ENCODE assay signal across 9 mouse cellular contexts in the genomic region with DNA sequence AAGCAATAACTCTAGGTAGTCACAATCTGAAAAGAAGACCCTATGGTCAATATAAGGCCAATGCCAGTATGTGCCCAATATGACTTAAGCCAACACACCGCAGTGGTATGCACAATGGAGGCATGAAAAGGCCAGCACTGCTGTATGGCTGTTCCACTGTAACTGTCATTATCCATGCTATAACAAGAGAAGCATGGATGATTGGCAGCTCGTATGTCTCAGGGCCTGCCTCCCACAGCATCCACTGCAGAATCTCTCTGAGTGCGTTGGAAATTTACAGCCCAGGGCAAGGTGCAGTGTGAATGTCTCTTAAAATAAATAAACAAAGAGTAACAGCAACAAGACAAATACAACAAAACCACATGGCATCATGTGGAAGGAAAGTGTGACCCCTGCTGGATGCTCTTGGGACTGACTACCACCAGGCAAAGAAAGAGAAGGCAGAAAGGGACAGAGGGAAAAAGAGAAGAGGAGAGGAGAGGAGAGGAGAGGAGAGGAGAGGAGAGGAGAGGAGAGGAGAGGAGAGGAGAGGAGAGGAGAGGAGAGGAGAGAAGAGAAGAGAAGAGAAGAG. TPM values are rescaled to one million over a fixed set of nuclear protein-coding genes. Genes with fewer than 3 reads are reported as not detected.
DNase-seq lines count a peak whose midpoint lies in the region; ATAC-seq and TF ChIP-seq lines count a peak whose summit lies in the region.
"Had no signal": no experiment of that assay in that cellular context is flagged by ENCODE, and none has a peak within 500 bp of the region (broad histone marks: within the 10 kb centered on the region; RNA-seq: fewer than 3 reads in every experiment).

No protein-coding gene starts in this region.

- no peak overlapping the region for H3K9ac ChIP-seq in liver, adult 2 months (ENCODE audit: low read depth, low read length)
- H3K9ac ChIP-seq in liver, embryonic 12.5 days: no peak overlapping the region
- H3K9ac ChIP-seq in hindbrain, embryonic 16.5 days (ENCODE audit: low read depth, low read length): no peak overlapping the region
- no peak overlapping the region for H3K9ac ChIP-seq in liver, embryonic 14.5 days (replicated peaks)

- WGBS in liver, adult 2 months: 42% methylated on average over 3 of the region's 3 CpGs
- whole genome bisulfite sequencing in liver, embryonic 12.5 days (ENCODE audit: insufficient replicate concordance): 38% methylated on average over 3 of the region's 3 CpGs
- WGBS in hindbrain, embryonic 16.5 days: 35% methylated on average over 3 of the region's 3 CpGs
- 22% methylated on average over 3 of the region's 3 CpGs for WGBS in liver, embryonic 14.5 days (ENCODE audit: insufficient replicate concordance)

- ATAC-seq in liver, embryonic 12.5 days: no peak
- ATAC-seq in hindbrain, embryonic 16.5 days: peak; percentile 63; the same call in 1 of the 2 replicates
- ATAC-seq in liver, embryonic 14.5 days (ENCODE audit: insufficient read depth): no peak

- no peak overlapping the region for H3K4me2 ChIP-seq in liver, embryonic 12.5 days
- H3K4me2 ChIP-seq in hindbrain, embryonic 16.5 days (ENCODE audit: low read length): no peak overlapping the region; the same call in 1 of the 2 replicates
- H3K4me2 ChIP-seq in liver, embryonic 14.5 days (ENCODE audit: low read depth): no peak overlapping the region

- H3K27ac ChIP-seq in liver, adult 2 months (replicated peaks; ENCODE audit: insufficient read depth, low read depth, low read length): no peak overlapping the region
- H3K27ac ChIP-seq in liver, embryonic 12.5 days: no peak overlapping the region
- peak overlapping the region; percentile 45; the same call in 1 of the 2 replicates for H3K27ac ChIP-seq in hindbrain, embryonic 16.5 days (ENCODE audit: low read depth, low read length)
- no peak overlapping the region for H3K27ac ChIP-seq in liver, embryonic 14.5 days

- H3K4me3 ChIP-seq in liver, adult 2 months (ENCODE audit: insufficient read depth, low read depth, low read length): no peak overlapping the region
- no peak overlapping the region for H3K4me3 ChIP-seq in liver, embryonic 12.5 days
- no peak overlapping the region for H3K4me3 ChIP-seq in hindbrain, embryonic 16.5 days (ENCODE audit: low read length)
- H3K4me3 ChIP-seq in liver, embryonic 14.5 days (ENCODE audit: insufficient read depth in 1 of 2, low read depth in 2 of 2, low read length in 2 of 2): no peak overlapping the region
- H3K4me3 ChIP-seq: erythroblast, embryonic 14.5 days had no signal

- no peaks in the 10 kb centered on the region for H3K9me3 ChIP-seq in liver, embryonic 12.5 days (replicated peaks)
- H3K9me3 ChIP-seq in hindbrain, embryonic 16.5 days (ENCODE audit: control insufficient read depth, low read length): no peaks in the 10 kb centered on the region
- H3K9me3 ChIP-seq in liver, embryonic 14.5 days (ENCODE audit: control insufficient read depth, low read length): no peaks in the 10 kb centered on the region

- no peaks in the 10 kb centered on the region for H3K79me2 ChIP-seq in liver, adult 2 months (ENCODE audit: control insufficient read depth, insufficient read depth, low read length)

- H3K4me1 ChIP-seq in liver, adult 2 months (ENCODE audit: control insufficient read depth, insufficient read depth, low read length): no peaks in the 10 kb centered on the region
- H3K4me1 ChIP-seq in liver, embryonic 12.5 days: no peaks in the 10 kb centered on the region
- peaks cover 4% of the 10 kb centered on the region; the same call in 1 of the 2 replicates for H3K4me1 ChIP-seq in hindbrain, embryonic 16.5 days (ENCODE audit: control insufficient read depth, insufficient read depth, low read depth, low read length)
- H3K4me1 ChIP-seq in liver, embryonic 14.5 days (replicated peaks; ENCODE audit: control insufficient read depth in 2 of 2, insufficient read depth in 2 of 2, low read length in 1 of 2): no peaks in the 10 kb centered on the region

- TF ChIP-seq POLR2A in liver, adult 2 months (IDR thresholded peaks at IDR 0.05; ENCODE audit: extremely low read depth, insufficient read depth, low read length): no peak

- H3K27me3 ChIP-seq in liver, adult 2 months (ENCODE audit: control insufficient read depth, insufficient read depth, low read length): 0 out of 2 replicates have a peak, but pooled peaks cover 4% of the 10 kb centered on the region
- peaks cover 5% of the 10 kb centered on the region; the same call in 1 of the 2 replicates for H3K27me3 ChIP-seq in liver, embryonic 12.5 days (replicated peaks)
- H3K27me3 ChIP-seq in hindbrain, embryonic 16.5 days (replicated peaks; ENCODE audit: control insufficient read depth, insufficient read depth, low read length): no peaks in the 10 kb centered on the region
- H3K27me3 ChIP-seq in liver, embryonic 14.5 days (ENCODE audit: control insufficient read depth, insufficient read depth, low read length): no peaks in the 10 kb centered on the region

- no peak for TF ChIP-seq EP300 in liver, embryonic 14.5 days (IDR thresholded peaks at IDR 0.05; ENCODE audit: low read depth)

- H3K36me3 ChIP-seq in liver, adult 2 months (ENCODE audit: control insufficient read depth, insufficient read depth, low read length): no peaks in the 10 kb centered on the region
- no peaks in the 10 kb centered on the region for H3K36me3 ChIP-seq in liver, embryonic 12.5 days
- no peaks in the 10 kb centered on the region for H3K36me3 ChIP-seq in hindbrain, embryonic 16.5 days (ENCODE audit: control insufficient read depth, insufficient read depth, low read length)
- H3K36me3 ChIP-seq in liver, embryonic 14.5 days (replicated peaks; ENCODE audit: control insufficient read depth, insufficient read depth, low read depth): no peaks in the 10 kb centered on the region

- TF ChIP-seq CTCF in liver, adult 2 months (IDR thresholded peaks at IDR 0.05; ENCODE audit: low read depth, low read length): peak; percentile 65
- TF ChIP-seq CTCF in liver, embryonic 14.5 days (IDR thresholded peaks at IDR 0.05; ENCODE audit: low read depth): peak; percentile 56

- peak; percentile 20 for DNase-seq in liver, adult 2 months (ENCODE audit: extremely low read depth, low read depth, low spot score)
- DNase-seq in adrenal gland, postnatal 14 days: peak; percentile 58
- peak; percentile 71 for DNase-seq in embryo, embryonic 9.5 days (ENCODE audit: extremely low spot score)
- DNase-seq in liver, embryonic 14.5 days (ENCODE audit: low read depth in 3 of 3, low spot score in 3 of 3): no peak
- DNase-seq in retina, embryonic 14.5 days (ENCODE audit: low spot score): peak; percentile 77
- no peak for DNase-seq in yolk sac, embryonic 10.5 days (ENCODE audit: low spot score)

RNA-seq across cellular contexts. Expression of a gene that starts 54.7 kb away (rescaled TPM):
- not detected in 2 replicates for total RNA-seq in liver, adult 2 months (2014; rRNA removed)
- not detected in 2 replicates for polyA plus RNA-seq in liver, adult 2 months (2012; rRNA removed)
- polyA plus RNA-seq in liver, embryonic 12.5 days (2016; fragmentation: Nextera tagmentation; extraction: Ambion mirVana): not detected in 2 replicates
- not detected in 2 replicates for total RNA-seq in adrenal gland, postnatal 14 days (2021)
- 0.09 TPM in 1 of 2 replicates, not detected in the other for polyA plus RNA-seq in hindbrain, embryonic 16.5 days (2015; fragmentation: Nextera tagmentation; extraction: Ambion mirVana)
- not detected in 2 replicates for polyA plus RNA-seq in liver, embryonic 14.5 days (2012; rRNA removed)
- not detected in 2 replicates for polyA plus RNA-seq in liver, embryonic 14.5 days (2014; fragmentation: Nextera tagmentation; extraction: Ambion mirVana)
- polyA plus RNA-seq: erythroblast, embryonic 14.5 days had no signal

Comparison
In these comparisons a context has a peak if more than half of its experiments do, and no peak if none do; other contexts are left out.
1. DNase-seq: peak in liver, adult 2 months (single experiment), adrenal gland, postnatal 14 days (single experiment), embryo, embryonic 9.5 days (single experiment) and retina, embryonic 14.5 days (single experiment); none in liver, embryonic 14.5 days (0 of 3) and yolk sac, embryonic 10.5 days (single experiment).